Mouse (Mus musculus): ENCODE measurements around the gene Tomm20l. TPM values are rescaled to one million over a fixed set of nuclear protein-coding genes. Genes with fewer than 3 reads are reported as not detected.
A peak's percentile ranks its signal among the peaks of the same experiment; 100 is the strongest.

Gene Tomm20l
- polyA plus RNA-seq, 1 experiment from 2014 or later: not detected

DNA sequence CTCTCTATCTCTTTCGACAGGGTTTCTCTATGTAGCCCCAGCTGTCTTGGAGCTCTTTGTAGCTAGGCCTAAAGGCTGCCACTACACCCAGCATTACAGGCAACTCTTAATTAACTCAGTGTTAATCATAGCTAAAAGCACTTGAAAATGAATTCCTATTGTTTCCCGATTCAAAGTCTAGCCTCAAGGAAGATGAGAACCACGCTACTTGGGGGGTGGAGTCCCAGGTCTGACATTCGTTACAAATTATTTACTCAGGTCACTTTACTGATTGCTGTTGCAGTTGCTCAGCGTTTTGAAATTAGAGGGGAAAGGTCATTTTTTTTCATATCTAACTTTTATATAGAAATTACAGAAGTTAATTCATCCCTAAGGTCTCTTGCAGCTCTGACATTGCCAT, 24.4 kb downstream of the Tomm20l start:
- H3K4me2 ChIP-seq: peak overlapping the region; percentile 84
- H3K36me3 ChIP-seq: peaks cover 27% of the 10 kb centered on the region
- peak overlapping the region; percentile 97 for H3K4me3 ChIP-seq
- ATAC-seq (ENCODE audit: insufficient number of reproducible peaks, low FRiP score, low TSS enrichment, low read depth): no peak
- WGBS: 19% methylated on average over 5 of the region's 5 CpGs
- peak overlapping the region; percentile 31; the same call in 1 of the 2 replicates for H3K9ac ChIP-seq
- no peaks in the 10 kb centered on the region for H3K27me3 ChIP-seq
- H3K4me1 ChIP-seq: peaks cover 22% of the 10 kb centered on the region
- no peak overlapping the region for H3K27ac ChIP-seq
- no peaks in the 10 kb centered on the region for H3K9me3 ChIP-seq

DNA sequence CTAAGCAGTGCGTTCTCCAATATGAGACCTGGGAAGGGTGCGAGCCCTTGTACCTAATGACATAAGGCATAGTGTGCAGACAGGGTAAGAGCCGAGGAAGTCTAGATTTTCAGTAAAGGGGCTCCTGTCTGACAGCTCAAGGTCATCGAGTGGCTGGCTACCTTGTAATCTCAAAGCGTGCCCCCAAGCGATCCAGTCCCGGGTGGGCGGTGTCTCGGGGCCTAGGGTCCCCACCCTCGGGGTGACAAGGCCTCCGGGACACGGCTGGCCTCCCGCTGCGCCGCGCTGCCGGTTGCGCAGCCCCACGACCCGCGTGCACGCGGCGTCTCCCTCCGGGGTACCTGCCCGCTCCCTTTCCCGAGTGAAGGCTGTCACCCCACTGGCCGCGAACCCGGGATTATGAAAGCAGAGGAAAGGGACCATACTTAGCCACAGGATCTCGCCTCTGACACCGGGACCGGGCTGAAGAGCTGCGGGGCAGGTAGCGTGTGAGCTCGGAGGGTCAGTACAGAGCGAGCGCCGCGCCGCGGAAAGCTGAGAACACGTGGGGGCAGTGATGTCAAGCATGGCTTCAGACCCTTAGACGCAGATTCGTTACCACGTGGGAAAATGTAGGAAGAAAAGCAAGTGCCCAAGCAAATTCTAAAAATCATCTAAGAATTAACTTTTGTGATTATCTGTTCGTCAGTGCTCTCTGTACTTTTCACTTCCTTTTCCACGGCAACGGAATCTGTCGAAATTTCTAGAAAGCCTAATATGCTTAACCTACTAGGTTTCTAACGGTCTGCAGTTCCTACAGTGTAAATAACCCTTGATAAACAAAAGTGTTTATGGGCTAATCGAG, 25.1 kb downstream of the Tomm20l start, which contains the start of the genes Timm9 and 2700049A03Rik:
Gene Timm9, minus strand, starts transcription at position 555 of the 844 bp plus-strand sequence.
Gene 2700049A03Rik, plus strand, starts transcription at position 719 of the 844 bp plus-strand sequence.
- Histone ChIP-seq H3K4me3 (peak within 1 kb of the TSS; percentile 97), H3K27me3 (no peaks in the 10 kb centered on the region), H3K27ac (peak within 1 kb of the TSS; percentile 81), H3K4me1 (peaks cover 22% of the 10 kb centered on the region), H3K9ac (peak within 1 kb of the TSS; percentile 98), H3K9me3 (no peaks in the 10 kb centered on the region), H3K36me3 (peaks cover 28% of the 10 kb centered on the region), H3K4me2 (peak within 1 kb of the TSS; percentile 84)
- under 1% methylated on average over 52 of the region's 52 CpGs for WGBS
- ATAC-seq (ENCODE audit: insufficient number of reproducible peaks, low FRiP score, low TSS enrichment, low read depth): peak; percentile 84

DNA sequence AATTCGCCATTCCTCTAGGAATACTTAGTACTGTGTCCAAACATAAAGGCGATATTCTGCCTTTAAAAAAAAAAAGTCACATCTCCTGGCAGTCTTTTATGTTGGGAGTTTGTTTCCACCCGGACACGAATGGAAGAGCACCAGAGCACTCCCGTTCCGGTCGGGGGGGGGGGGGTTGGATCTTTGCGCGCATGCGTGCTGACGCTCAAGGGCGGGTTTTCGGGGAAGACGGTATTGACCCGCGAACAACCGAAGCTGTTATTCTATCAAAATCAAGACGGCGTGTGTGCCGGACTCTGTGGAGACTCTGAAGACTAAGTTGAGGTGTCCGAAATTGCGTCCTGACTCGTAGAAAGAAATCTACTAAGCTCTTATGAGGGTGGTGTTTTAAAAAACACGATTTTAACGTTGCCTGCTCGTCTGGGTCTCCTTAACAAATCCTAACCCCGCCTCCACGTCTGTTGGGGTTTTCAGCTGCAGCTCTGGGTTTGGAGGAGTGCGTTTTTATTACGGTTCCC, 25.8 kb downstream of the Tomm20l start:
- Histone ChIP-seq H3K4me1 (peaks cover 22% of the 10 kb centered on the region), H3K27ac (peak overlapping the region; percentile 81), H3K4me3 (peak overlapping the region; percentile 97), H3K4me2 (peak overlapping the region; percentile 84), H3K27me3 (no peaks in the 10 kb centered on the region), H3K9ac (peak overlapping the region; percentile 98; the same call in 1 of the 2 replicates), H3K36me3 (peaks cover 28% of the 10 kb centered on the region), H3K9me3 (no peaks in the 10 kb centered on the region)
- peak; percentile 84 for ATAC-seq (ENCODE audit: insufficient number of reproducible peaks, low FRiP score, low TSS enrichment, low read depth)
- under 1% methylated on average over 30 of the region's 30 CpGs for WGBS

DNA sequence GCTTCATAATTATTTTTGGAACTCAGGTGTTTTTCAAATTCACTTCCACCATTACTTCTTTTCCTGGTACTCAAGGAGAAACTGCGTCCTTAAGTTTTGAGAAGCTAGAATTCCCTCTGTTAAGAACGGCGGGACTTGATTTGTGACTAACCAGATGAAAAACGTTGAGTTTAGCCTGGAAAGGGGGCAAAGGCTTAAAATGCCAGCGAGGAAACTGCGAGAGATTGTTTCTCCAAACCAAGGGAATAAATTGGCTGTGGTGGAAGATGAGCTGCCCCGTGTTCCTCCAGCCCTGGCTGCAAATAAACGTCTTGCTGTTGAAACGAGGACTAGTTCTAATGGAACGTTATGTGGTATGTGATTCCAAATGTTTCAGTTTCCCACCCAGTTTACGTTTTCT, 26.5 kb downstream of the Tomm20l start:
- peak overlapping the region; percentile 84 for H3K4me2 ChIP-seq
- ATAC-seq (ENCODE audit: insufficient number of reproducible peaks, low FRiP score, low TSS enrichment, low read depth): no peak
- peaks cover 29% of the 10 kb centered on the region for H3K36me3 ChIP-seq
- H3K4me3 ChIP-seq: peak overlapping the region; percentile 97
- H3K9me3 ChIP-seq: no peaks in the 10 kb centered on the region
- peaks cover 22% of the 10 kb centered on the region for H3K4me1 ChIP-seq
- H3K27me3 ChIP-seq: no peaks in the 10 kb centered on the region
- H3K27ac ChIP-seq: no peak overlapping the region
- H3K9ac ChIP-seq: peak overlapping the region; percentile 52
- 2% methylated on average over 11 of the region's 11 CpGs for WGBS

DNA sequence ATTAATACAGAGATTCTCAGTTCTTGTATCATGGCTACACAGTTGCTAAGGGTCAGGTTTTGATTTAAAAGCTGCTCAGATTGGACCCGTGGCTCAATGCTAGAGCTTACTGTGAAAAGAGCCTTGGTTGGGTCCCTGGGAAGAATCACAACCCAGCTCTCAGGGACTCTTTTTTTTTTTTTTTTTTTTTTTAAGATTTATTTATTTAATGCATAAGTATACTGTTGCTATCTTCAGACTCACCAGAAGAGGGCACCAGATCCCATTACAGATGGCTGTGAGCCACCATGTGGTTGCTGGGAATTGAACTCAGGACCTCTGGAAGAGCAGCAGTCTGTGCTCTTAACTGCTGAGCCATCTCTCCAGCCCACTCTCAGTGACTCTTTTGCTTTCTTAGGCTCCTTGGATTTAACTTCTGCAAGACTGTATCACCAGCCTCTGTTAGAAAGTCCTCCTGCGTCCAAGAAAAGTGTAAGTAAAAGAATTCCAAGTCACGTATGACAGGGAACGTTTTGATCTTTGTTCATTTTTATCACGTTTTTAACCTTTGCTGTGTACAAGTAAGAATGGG, 28.1 kb downstream of the Tomm20l start:
- Histone ChIP-seq H3K36me3 (peaks cover 35% of the 10 kb centered on the region), H3K4me3 (no peak overlapping the region), H3K4me1 (peaks cover 22% of the 10 kb centered on the region), H3K9me3 (no peaks in the 10 kb centered on the region), H3K9ac (no peak overlapping the region), H3K4me2 (no peak overlapping the region), H3K27ac (no peak overlapping the region), H3K27me3 (no peaks in the 10 kb centered on the region)
- 76% methylated on average over 5 of the region's 5 CpGs for WGBS
- ATAC-seq (ENCODE audit: insufficient number of reproducible peaks, low FRiP score, low TSS enrichment, low read depth): no peak

DNA sequence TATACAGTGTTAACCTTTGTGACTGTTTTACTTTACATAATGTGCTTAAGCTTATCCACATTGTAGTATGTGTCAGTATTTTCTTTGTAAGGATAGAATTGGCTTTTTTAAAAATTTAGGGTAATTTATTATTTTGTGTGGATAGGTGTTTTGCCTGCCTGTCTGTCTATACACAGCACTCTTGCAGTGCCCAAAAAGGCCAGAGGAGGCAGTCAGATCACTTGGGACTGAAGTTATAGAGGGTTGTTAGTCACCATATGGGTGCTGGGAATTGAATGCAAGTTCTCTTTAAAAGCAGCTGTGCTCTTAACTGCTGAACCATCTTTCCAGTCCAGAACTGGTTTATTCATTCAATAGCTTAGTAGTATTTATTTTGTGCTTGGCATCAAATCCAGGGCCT, 30.0 kb downstream of the Tomm20l start:
- H3K36me3 ChIP-seq: peaks cover 39% of the 10 kb centered on the region

DNA sequence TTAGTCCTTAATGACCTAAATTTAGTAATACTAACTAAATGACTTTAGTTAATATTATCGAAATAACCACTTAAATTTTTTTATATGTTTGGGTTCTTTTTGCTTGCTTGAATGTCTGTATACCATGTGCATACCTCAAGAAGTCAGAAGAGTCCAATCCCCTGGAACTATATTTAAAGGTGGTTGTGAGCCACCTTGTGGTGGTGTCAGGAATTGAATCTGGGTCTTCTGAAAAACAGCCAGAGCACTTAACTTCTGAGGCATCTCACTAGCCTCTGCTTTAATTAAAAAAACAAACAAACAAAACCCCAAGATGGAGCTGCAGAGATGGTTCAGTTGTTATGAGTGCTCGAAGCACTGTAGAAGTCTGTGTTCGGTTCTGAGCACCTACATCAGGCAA, 36.4 kb downstream of the Tomm20l start:
- Histone ChIP-seq H3K9ac (no peak overlapping the region), H3K4me1 (no peaks in the 10 kb centered on the region), H3K4me2 (no peak overlapping the region), H3K27ac (no peak overlapping the region), H3K9me3 (no peaks in the 10 kb centered on the region), H3K36me3 (peaks cover 64% of the 10 kb centered on the region), H3K27me3 (no peaks in the 10 kb centered on the region), H3K4me3 (no peak overlapping the region)
- no peak for ATAC-seq (ENCODE audit: insufficient number of reproducible peaks, low FRiP score, low TSS enrichment, low read depth)
- WGBS: 80% methylated on average over 3 of the region's 3 CpGs

More for the DNA sequence above, 30.0 kb downstream of the Tomm20l start:
- ATAC-seq (ENCODE audit: insufficient number of reproducible peaks, low FRiP score, low TSS enrichment, low read depth): no peak
- H3K4me2 ChIP-seq: no peak overlapping the region
- peaks cover 13% of the 10 kb centered on the region for H3K4me1 ChIP-seq
- no peaks in the 10 kb centered on the region for H3K9me3 ChIP-seq
- no peak overlapping the region for H3K27ac ChIP-seq
- no peak overlapping the region for H3K4me3 ChIP-seq
- H3K9ac ChIP-seq: no peak overlapping the region
- no peaks in the 10 kb centered on the region for H3K27me3 ChIP-seq

DNA sequence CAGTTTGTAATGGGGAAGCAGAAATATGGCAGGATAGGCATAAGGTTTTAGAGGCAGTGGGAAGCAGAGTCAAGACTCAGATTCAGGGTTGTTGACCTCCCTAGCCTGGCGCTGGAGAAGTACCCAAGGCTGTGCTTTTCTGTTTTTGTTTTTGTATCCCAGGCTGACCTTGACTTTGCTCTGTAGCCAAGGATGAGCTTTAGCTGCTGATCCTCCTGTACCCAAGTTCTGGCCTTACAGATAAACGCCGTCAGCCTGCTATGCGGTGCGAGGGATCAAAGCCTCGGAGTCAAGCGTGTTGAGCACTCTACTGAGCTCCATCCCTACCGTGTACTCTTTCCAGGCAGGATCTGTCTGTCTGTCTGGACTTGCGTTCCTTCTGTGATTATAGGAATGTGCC, 37.6 kb downstream of the Tomm20l start:
- WGBS: 96% methylated on average over 9 of the region's 9 CpGs
- no peaks in the 10 kb centered on the region for H3K27me3 ChIP-seq
- H3K4me2 ChIP-seq: no peak overlapping the region
- no peaks in the 10 kb centered on the region for H3K4me1 ChIP-seq
- H3K4me3 ChIP-seq: no peak overlapping the region
- H3K9me3 ChIP-seq: no peaks in the 10 kb centered on the region
- no peak overlapping the region for H3K27ac ChIP-seq
- peaks cover 64% of the 10 kb centered on the region for H3K36me3 ChIP-seq
- no peak overlapping the region for H3K9ac ChIP-seq
- ATAC-seq (ENCODE audit: insufficient number of reproducible peaks, low FRiP score, low TSS enrichment, low read depth): no peak

DNA sequence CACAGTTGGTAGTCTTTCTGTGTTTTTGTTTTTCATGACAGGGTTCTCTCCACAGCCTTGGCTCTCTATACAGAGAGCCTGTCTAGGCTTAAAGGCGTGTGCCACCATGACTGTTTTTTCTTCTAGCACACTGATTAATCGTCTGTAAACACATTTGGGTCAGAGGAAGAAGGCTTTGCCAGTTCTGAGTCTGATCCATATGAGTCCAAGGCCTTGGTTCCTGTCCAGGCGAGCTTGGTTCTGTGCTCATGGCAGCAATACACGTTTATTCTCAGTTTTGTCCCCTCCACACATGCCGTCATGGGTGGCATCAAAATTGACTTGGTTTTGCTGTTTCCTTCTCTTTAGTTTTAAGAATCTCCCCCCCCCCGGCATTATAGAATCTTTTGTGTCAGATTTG, 38.2 kb downstream of the Tomm20l start:
- no peak overlapping the region for H3K27ac ChIP-seq
- no peaks in the 10 kb centered on the region for H3K9me3 ChIP-seq
- H3K27me3 ChIP-seq: no peaks in the 10 kb centered on the region
- no peak overlapping the region for H3K4me3 ChIP-seq
- WGBS: 84% methylated on average over 6 of the region's 6 CpGs
- ATAC-seq (ENCODE audit: insufficient number of reproducible peaks, low FRiP score, low TSS enrichment, low read depth): no peak
- H3K36me3 ChIP-seq: peaks cover 63% of the 10 kb centered on the region
- no peaks in the 10 kb centered on the region for H3K4me1 ChIP-seq
- H3K9ac ChIP-seq: no peak overlapping the region
- H3K4me2 ChIP-seq: no peak overlapping the region

DNA sequence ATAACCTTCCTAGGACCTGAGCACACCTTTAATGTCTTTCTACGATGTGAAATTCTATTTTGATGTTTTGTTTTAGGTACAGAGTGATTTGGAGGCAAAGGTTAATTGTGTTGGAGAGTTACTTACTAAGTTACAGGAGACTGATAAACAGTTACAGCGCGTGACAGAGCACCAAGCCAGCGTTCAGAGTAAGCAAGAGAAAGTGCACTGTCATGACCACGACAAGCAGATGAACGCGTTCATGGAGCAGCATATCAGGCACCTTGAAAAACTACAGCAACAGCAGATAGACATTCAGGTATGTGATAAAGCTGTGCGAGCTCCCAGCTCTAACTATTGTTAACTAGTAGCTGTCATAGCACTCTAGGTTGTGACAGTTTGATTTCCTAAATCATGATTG, 38.9 kb downstream of the Tomm20l start:
- no peaks in the 10 kb centered on the region for H3K27me3 ChIP-seq
- H3K36me3 ChIP-seq: peaks cover 68% of the 10 kb centered on the region
- H3K27ac ChIP-seq: no peak overlapping the region
- H3K4me2 ChIP-seq: no peak overlapping the region
- ATAC-seq (ENCODE audit: insufficient number of reproducible peaks, low FRiP score, low TSS enrichment, low read depth): no peak
- H3K4me1 ChIP-seq: no peaks in the 10 kb centered on the region
- H3K9me3 ChIP-seq: no peaks in the 10 kb centered on the region
- WGBS: 94% methylated on average over 8 of the region's 8 CpGs
- no peak overlapping the region for H3K9ac ChIP-seq
- no peak overlapping the region for H3K4me3 ChIP-seq

DNA sequence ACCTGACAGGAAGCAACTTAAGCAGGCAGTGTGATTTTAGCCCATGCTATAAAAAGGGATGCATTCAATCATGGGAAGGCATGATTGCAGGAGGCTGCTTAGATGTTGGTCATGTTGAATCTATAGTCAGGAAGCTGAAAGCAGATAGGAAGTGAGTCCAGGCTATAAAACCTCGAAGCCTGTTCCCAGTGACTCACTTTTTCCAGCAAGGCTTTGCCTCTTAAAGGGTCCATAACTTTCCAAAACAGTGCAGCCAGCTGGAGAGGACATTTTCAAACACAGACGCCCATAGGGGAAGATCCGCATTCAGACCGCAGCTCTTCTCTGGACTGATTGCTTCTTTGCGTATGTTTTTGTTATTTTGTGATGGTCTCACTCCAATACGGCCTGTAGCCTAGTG, 43.8 kb downstream of the Tomm20l start:
- ATAC-seq (ENCODE audit: insufficient number of reproducible peaks, low FRiP score, low TSS enrichment, low read depth): no peak
- H3K27me3 ChIP-seq: no peaks in the 10 kb centered on the region
- H3K9ac ChIP-seq: no peak overlapping the region
- H3K4me1 ChIP-seq: no peaks in the 10 kb centered on the region
- 90% methylated on average over 6 of the region's 6 CpGs for WGBS
- peaks cover 68% of the 10 kb centered on the region for H3K36me3 ChIP-seq
- H3K4me2 ChIP-seq: no peak overlapping the region
- no peak overlapping the region for H3K27ac ChIP-seq
- H3K4me3 ChIP-seq: no peak overlapping the region
- no peaks in the 10 kb centered on the region for H3K9me3 ChIP-seq

DNA sequence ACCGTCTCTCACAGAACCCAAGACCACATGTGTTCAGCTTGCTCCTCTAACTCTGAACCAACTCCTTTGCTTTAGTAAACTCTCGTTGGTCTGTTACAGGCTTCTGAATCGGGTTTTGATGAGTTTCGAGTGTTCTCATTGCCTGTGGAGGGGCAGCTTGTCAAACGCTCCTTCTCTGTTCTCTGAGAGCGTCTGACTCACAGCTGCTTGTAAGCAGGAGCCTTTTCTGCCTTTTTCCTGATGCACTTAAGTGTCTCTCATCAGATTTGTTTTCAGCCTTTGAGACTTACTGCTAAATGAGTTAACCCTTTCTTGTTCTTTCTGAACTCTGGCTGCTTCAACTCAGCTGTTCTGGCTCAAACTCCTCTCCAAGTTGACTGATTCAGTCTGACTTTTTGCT, 46.7 kb downstream of the Tomm20l start:
- Histone ChIP-seq H3K9me3 (no peaks in the 10 kb centered on the region), H3K4me1 (no peaks in the 10 kb centered on the region), H3K4me2 (no peak overlapping the region), H3K27ac (no peak overlapping the region), H3K4me3 (no peak overlapping the region), H3K36me3 (peaks cover 69% of the 10 kb centered on the region), H3K27me3 (no peaks in the 10 kb centered on the region), H3K9ac (no peak overlapping the region)
- WGBS: 92% methylated on average over 6 of the region's 6 CpGs
- no peak for ATAC-seq (ENCODE audit: insufficient number of reproducible peaks, low FRiP score, low TSS enrichment, low read depth)

Data from limb, embryonic 15.5 days (tissue).